Mouse (Mus musculus) hindbrain, embryonic 12.5 days (tissue): Measurements from ENCODE around the gene Bco2. TPM values are rescaled to one million over a fixed set of nuclear protein-coding genes. Genes with fewer than 3 reads are reported as not detected.

Experiments
- ATAC-seq: fragments of 200-750 bp; cut with Nextera tagmentation; 2 replicates; pipeline ENCODE4 v1.8.0; 2017; ENCODE audit warnings: moderate TSS enrichment; ENCODE audit not compliant: low FRiP score
- H3K27ac ChIP-seq: fragments of 300-500 bp; sonication (generic); 2 replicates; pipeline ENCODE4 v1.5.1; 2016; ENCODE audit warnings: mild to moderate bottlenecking
- H3K27me3 ChIP-seq: fragments of 300-500 bp; sonication (generic); 2 replicates; pipeline ENCODE4 v1.6.1; 2016; ENCODE audit warnings: mild to moderate bottlenecking
- H3K36me3 ChIP-seq: fragments of 300-500 bp; sonication (generic); 2 replicates; pipeline ENCODE4 v1.6.1; 2016; ENCODE audit warnings: mild to moderate bottlenecking
- H3K4me1 ChIP-seq: fragments of 300-500 bp; sonication (generic); 2 replicates; pipeline ENCODE4 v1.6.1; 2016
- H3K4me2 ChIP-seq: fragments of 300-500 bp; sonication (generic); replicated peaks from 2 replicates; pipeline ENCODE4 v1.6.1; 2016; ENCODE audit warnings: mild to moderate bottlenecking
- H3K4me3 ChIP-seq: fragments of 300-500 bp; sonication (generic); 2 replicates; pipeline ENCODE4 v1.5.1; 2016; ENCODE audit warnings: mild to moderate bottlenecking
- H3K9ac ChIP-seq: fragments of 300-500 bp; sonication (generic); 2 replicates; pipeline ENCODE4 v1.6.1; 2016; ENCODE audit warnings: mild to moderate bottlenecking, moderate library complexity
- H3K9me3 ChIP-seq: fragments of 300-500 bp; sonication (generic); replicated peaks from 2 replicates; pipeline ENCODE4 v1.6.1; 2016; ENCODE audit warnings: mild to moderate bottlenecking
- WGBS: fragments of 180-500 bp; shearing (Covaris S2); methylation state at CpG from one replicate; pipeline ENCODE4 v1.1.7; 2016; 5-methylcytosine and 5-hydroxymethylcytosine counted together
- polyA plus RNA-seq: library from polyadenylated mRNA; unstranded; fragments of >200 nt; fragmentation: Nextera tagmentation; extraction: Ambion mirVana; gene quantifications from 2 replicates; pipeline ENCODE4 v1.2.1, GENCODE M21; 2016

Gene Bco2
- polyA plus RNA-seq, 1 experiment from 2014 or later = 0.28 TPM

DNA sequence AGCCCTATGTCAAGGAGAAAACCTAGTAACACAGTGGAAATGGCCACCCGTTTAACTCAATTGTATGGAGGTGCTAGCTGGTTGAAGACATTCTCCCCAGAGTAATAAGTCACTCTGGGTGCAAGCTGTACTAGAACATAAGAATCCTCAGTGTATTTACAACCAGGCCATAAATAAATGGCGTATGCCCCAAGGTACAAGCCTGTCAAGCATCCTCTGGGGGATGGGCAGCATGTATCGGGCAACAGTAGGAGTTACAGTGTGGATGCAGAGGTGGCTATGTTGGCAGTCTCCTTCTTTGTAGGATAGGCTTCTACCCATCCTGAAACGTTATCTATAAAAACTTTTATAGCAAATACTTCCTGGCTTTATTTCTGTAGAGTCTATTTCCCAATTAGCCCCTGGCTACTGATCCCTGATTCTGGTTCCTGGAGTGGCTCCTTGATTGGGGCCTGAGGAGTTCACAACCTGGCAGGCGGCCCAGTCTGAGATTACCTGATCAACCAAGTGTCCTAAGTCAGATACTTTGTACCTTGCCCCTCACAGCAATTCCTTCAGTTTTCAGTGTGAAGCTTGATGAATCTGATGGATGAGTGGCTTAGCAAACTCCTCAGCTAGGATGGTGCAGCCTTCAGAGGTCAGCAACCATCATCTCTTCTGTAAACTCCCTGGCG is 30.3 kb upstream of the Bco2 start:
- WGBS = 89% methylated on average over 6 of the region's 6 CpGs

DNA sequence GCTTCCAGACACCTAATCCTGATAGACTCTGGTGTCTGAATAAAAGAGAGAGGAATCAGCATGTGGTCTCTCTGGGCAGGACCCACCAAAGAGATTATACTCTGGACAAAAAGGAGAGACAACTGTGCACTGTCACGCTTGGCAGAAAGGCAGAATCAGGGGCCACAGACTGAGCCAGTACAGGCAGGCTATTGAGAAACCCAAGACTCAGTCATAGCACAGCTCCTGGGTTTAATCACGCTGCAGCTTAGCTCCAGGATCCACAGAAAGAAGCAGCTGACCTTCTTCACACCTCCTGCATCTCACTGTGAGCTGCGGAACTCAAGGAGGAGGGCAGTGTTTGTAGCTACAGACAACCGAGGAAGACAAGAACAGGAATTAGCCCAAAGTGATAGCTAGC is 25.4 kb upstream of the Bco2 start:
- Histone ChIP-seq H3K27me3 (no peaks in the 10 kb centered on the region), H3K4me2 (no peak overlapping the region), H3K9me3 (no peaks in the 10 kb centered on the region), H3K27ac (no peak overlapping the region), H3K9ac (no peak overlapping the region), H3K4me1 (no peaks in the 10 kb centered on the region), H3K4me3 (no peak overlapping the region), H3K36me3 (no peaks in the 10 kb centered on the region)
- no peak for ATAC-seq
- WGBS = 42% methylated on average over 4 of the region's 4 CpGs

More for the DNA sequence above, 30.3 kb upstream of the Bco2 start:
- Histone ChIP-seq H3K36me3 (no peaks in the 10 kb centered on the region), H3K9me3 (no peaks in the 10 kb centered on the region), H3K4me2 (no peak overlapping the region), H3K4me1 (no peaks in the 10 kb centered on the region), H3K27me3 (no peaks in the 10 kb centered on the region), H3K4me3 (no peak overlapping the region), H3K9ac (no peak overlapping the region), H3K27ac (no peak overlapping the region)
- no peak for ATAC-seq

DNA sequence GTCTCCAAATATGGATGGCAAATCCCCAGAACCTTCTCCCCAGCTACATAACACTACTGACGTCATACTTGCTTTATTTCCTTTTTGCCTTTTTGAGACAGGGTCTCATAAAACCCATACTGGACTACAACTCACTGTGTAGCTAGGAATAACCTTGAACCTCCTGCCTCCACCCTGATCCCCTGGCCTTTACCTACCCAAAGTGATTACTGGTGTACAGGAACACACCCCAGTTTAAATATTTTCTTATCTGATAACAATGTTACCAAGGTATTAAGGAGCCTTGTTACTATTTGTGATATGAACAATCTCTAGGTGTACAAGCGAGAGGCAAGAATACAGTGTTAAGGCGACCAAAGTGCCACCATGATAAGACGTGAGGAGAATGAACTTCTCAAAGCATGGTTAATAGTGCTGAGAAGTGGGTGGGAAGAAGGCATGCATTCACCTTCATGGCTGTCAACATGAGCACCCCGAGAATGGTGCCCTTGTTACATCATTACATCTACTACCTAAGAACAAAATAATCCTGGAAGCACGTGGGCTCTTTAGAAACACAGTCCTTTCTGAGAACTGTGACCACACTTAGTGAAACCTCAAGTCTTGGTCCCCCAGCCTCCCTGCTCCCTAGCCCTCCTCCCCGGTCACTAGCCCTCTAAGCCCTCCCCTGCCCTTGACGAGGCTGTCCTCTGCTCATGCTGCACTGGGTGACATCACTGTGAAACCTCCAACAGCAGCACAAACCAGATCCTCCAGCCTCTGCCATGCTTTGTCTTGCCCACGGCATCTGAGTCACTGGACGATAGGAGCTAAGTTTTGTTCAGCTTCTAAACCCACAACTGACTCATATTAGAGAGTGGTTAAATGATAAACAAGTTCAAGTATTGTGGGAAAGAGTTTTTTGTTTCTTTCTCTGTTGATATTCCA is 14.9 kb upstream of the Bco2 start:
- no peaks in the 10 kb centered on the region for H3K4me1 ChIP-seq
- no peak overlapping the region for H3K4me3 ChIP-seq
- no peak overlapping the region for H3K9ac ChIP-seq
- ATAC-seq = no peak
- no peaks in the 10 kb centered on the region for H3K27me3 ChIP-seq
- H3K36me3 ChIP-seq = no peaks in the 10 kb centered on the region
- WGBS = 80% methylated on average over 10 of the region's 10 CpGs
- no peak overlapping the region for H3K4me2 ChIP-seq
- H3K27ac ChIP-seq = no peak overlapping the region
- no peaks in the 10 kb centered on the region for H3K9me3 ChIP-seq

DNA sequence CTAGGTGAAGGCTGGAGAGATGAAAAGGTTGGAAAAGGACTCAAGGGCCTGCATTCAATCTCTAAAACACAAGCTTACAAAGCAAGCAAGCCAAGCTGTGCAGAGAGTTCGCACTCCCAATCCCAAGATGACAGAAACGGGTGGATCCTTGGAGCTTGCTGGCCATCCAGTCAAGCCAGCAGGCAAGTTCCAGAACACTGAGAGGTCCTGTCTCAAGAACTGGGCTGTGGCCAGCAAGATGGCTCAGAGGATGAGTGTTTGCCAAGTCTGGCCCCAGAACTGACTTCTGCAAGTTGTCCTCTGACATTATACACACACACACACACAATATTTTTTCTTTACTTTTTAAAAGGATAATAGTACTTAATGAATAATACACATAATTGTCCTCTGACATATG is 12.9 kb upstream of the Bco2 start:
- Histone ChIP-seq H3K4me3 (no peak overlapping the region), H3K4me2 (no peak overlapping the region), H3K27me3 (no peaks in the 10 kb centered on the region), H3K36me3 (no peaks in the 10 kb centered on the region), H3K9me3 (no peaks in the 10 kb centered on the region), H3K4me1 (no peaks in the 10 kb centered on the region), H3K27ac (no peak overlapping the region), H3K9ac (no peak overlapping the region)
- no peak for ATAC-seq
- 83% methylated on average over 2 of the region's 2 CpGs for WGBS

DNA sequence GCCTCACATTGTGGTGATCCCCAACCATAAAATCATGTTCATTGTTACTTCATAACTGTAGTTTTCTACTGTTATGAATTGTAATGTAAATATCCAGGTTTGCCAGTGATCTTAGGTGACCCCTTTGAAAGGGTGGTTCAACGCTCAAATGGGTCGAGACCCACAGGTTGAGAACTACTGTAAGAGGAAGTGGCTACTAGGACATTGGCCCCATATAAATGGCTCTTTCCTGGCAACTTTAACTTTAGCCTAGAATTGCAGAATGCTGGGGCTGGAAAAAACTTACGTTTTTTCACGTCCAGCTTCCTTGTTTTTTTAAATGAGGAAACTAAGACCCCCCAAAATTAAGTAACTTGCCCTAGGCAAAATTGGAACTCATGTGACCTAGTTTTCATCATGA is 12.4 kb upstream of the Bco2 start:
- H3K9ac ChIP-seq = no peak overlapping the region
- H3K27me3 ChIP-seq = no peaks in the 10 kb centered on the region
- H3K4me3 ChIP-seq = no peak overlapping the region
- no peaks in the 10 kb centered on the region for H3K36me3 ChIP-seq
- H3K27ac ChIP-seq = no peak overlapping the region
- 95% methylated on average over 4 of the region's 4 CpGs for WGBS
- no peak for ATAC-seq
- H3K4me1 ChIP-seq = no peaks in the 10 kb centered on the region
- H3K4me2 ChIP-seq = no peak overlapping the region
- no peaks in the 10 kb centered on the region for H3K9me3 ChIP-seq

DNA sequence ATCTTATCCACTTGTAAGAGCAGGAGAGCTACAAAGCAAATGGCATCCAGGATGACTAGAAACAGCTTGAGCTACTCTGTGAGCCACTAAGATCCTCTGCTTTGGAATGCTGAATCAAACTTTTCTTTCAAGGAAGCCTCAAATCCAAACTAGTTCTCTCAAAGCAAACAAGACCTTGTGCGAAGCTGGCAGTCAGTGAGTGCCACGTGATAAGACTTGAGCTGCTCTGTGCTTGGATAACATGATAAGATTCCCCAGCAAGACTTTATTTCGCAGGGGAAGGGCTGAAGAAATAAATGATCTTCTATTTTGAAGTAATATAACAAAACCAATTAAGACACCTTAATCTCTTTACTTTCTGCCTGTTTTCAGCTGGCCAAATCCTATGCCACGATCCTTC is 11.0 kb upstream of the Bco2 start:
- 85% methylated on average over 4 of the region's 4 CpGs for WGBS
- no peak overlapping the region for H3K4me2 ChIP-seq

DNA sequence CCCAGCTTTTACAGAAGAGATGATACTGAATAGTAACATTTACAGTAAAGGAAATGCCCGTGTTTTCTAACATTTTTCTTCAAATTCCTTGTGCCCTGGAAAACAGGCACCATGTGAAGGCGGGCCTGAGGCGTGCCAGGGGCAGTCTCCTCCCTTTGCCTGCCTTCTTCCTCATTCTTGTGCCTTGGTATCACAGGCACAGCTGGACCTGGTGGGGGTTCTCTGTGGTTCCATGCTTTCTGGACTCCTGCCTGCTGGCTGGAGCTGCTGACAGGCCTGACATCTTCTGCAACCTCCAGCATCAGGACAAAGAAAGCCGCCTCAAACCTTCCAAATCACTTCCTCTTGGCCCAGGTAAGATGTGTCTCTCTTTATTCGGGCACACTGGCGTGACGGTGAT is 10.2 kb upstream of the Bco2 start:
- peaks cover 4% of the 10 kb centered on the region; the same call in 1 of the 2 replicates for H3K9me3 ChIP-seq
- 77% methylated on average over 7 of the region's 7 CpGs for WGBS
- no peak overlapping the region for H3K4me3 ChIP-seq
- H3K9ac ChIP-seq = no peak overlapping the region
- no peaks in the 10 kb centered on the region for H3K4me1 ChIP-seq
- H3K27me3 ChIP-seq = no peaks in the 10 kb centered on the region
- no peak for ATAC-seq
- no peak overlapping the region for H3K27ac ChIP-seq
- H3K4me2 ChIP-seq = no peak overlapping the region
- H3K36me3 ChIP-seq = no peaks in the 10 kb centered on the region

More for the DNA sequence above, 11.0 kb upstream of the Bco2 start:
- peaks cover 4% of the 10 kb centered on the region; the same call in 1 of the 2 replicates for H3K9me3 ChIP-seq
- H3K27ac ChIP-seq = no peak overlapping the region
- H3K4me1 ChIP-seq = no peaks in the 10 kb centered on the region
- no peaks in the 10 kb centered on the region for H3K36me3 ChIP-seq
- H3K9ac ChIP-seq = no peak overlapping the region
- H3K4me3 ChIP-seq = no peak overlapping the region
- no peak for ATAC-seq
- H3K27me3 ChIP-seq = no peaks in the 10 kb centered on the region

DNA sequence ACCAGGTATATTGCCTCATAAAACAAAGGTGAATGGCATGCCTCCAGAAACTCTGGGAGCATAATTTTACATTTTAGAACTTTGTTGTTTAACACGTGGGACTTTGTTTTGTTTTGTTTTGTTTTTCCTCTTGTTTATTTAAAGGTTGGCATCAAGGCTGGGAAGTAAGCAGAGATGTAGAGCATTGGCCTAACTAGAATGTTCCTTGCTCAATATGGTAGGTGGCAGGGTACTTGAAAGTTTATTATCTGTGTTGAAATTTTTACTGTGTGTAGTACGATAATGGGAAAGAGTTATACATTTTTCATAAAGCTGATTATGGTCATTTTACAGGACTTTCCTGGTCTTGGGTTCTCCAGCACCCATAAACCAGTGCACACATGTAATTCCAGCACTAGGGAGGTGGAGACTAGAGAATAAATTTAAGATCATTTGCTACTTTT is 7.0 kb upstream of the Bco2 start:
- Histone ChIP-seq H3K4me1 (no peaks in the 10 kb centered on the region), H3K9ac (no peak overlapping the region), H3K27me3 (no peaks in the 10 kb centered on the region), H3K4me3 (no peak overlapping the region), H3K9me3 (peaks cover 4% of the 10 kb centered on the region; the same call in 1 of the 2 replicates), H3K4me2 (no peak overlapping the region), H3K27ac (no peak overlapping the region), H3K36me3 (no peaks in the 10 kb centered on the region)
- no peak for ATAC-seq
- 84% methylated on average over 2 of the region's 2 CpGs for WGBS

DNA sequence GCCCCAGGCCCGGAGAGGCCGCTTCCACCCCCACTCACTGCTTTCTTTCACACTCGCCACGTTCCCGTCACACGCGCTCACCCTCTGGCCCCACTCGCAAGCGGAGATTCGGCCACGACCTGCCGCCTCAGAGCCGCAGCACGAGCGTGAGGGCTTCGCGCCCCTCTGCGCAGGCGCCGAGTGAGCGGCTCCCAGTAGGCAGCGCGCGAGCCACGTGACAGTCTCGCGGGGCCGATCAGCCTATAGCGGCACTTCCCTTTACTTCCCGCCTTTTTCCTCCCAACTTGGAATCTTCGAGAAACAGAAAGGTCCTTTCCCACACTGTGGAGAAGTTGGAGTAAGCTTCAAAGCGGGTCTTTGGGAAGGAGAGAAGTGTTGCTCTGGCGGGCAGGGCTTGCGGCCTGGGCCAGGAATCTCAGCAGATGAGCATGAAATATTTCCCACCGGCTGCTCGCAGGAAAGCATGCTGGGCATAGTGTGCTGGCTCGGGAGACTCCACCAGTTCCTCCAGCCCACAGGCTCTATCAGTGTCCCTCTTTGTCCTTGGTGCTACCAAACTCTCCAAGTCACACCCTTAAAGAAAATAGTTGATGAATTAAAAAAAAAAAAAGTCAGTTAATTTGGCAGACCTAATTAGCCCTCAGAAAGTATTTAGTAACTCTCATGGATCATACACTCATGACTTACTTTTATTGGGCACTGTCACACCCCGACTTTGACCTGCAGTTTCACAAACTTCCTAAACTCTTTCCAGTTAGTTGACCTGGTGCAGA is 6.3 kb upstream of the Bco2 start, which contains the start of gene Tex12:
Gene Tex12, minus strand, starts transcription at position 181 of the 773 bp plus-strand sequence.
- no peak for ATAC-seq
- no peaks in the 10 kb centered on the region for H3K4me1 ChIP-seq

DNA sequence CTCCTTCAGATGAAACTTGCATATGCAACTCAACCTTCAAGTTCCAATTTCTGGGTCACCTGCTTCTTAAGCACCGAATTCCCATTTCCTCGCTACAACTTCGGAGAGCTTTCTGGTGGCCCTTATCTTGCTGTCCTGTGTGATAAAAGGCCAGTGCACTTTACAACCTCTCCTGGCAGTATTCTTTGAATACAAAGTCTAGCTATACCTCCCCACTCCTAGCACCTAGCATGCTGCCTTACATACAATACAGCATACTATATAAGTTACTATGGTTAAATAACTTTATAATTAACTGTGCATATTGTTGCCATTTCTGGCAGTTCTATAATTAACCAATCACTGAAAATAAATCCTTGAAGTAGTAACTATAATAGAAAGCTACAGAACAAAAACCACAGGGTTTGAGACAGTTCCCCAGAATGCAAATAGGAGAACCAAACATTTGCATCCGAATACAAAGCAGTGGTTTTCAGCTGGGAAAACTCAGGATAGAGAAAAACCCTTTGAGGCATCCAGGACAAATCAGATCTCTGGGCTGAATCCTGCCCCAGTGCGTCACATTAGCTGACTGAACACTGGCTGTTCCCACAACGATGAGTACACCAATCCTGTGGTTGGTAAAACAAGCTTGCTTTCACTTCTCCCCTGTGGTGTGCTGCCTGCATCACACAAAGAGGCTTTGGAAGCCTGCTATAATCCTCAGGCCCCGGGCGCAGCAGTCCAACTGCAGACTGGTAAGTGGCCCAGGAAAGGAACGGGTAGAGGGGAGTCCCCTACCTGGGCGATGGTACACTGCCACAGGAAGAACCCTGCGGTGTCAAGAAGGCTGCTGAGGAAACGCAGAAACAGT is 514 bp downstream of the Bco2 start, which contains the start of gene Il18:
Gene Il18, plus strand, starts transcription at position 587 of the 853 bp plus-strand sequence.
- 22% methylated on average over 12 of the region's 12 CpGs for WGBS
- Histone ChIP-seq H3K4me1 (peaks cover 7% of the 10 kb centered on the region; the same call in 1 of the 2 replicates), H3K4me2 (peak within 1 kb of the TSS; percentile 43), H3K4me3 (peak within 1 kb of the TSS; percentile 16), H3K27ac (peak within 1 kb of the TSS; percentile 74), H3K9me3 (no peaks in the 10 kb centered on the region), H3K9ac (peak within 1 kb of the TSS; percentile 44; the same call in 1 of the 2 replicates), H3K27me3 (no peaks in the 10 kb centered on the region), H3K36me3 (no peaks in the 10 kb centered on the region)
- ATAC-seq = peak; percentile 86

More for the DNA sequence above, 6.3 kb upstream of the Bco2 start, which contains the start of gene Tex12:
- Histone ChIP-seq H3K27me3 (no peaks in the 10 kb centered on the region), H3K4me2 (no peak within 1 kb of the TSS), H3K36me3 (no peaks in the 10 kb centered on the region), H3K27ac (no peak within 1 kb of the TSS), H3K9ac (no peak within 1 kb of the TSS), H3K4me3 (no peak within 1 kb of the TSS), H3K9me3 (peaks cover 4% of the 10 kb centered on the region; the same call in 1 of the 2 replicates)
- 88% methylated on average over 38 of the region's 38 CpGs for WGBS

DNA sequence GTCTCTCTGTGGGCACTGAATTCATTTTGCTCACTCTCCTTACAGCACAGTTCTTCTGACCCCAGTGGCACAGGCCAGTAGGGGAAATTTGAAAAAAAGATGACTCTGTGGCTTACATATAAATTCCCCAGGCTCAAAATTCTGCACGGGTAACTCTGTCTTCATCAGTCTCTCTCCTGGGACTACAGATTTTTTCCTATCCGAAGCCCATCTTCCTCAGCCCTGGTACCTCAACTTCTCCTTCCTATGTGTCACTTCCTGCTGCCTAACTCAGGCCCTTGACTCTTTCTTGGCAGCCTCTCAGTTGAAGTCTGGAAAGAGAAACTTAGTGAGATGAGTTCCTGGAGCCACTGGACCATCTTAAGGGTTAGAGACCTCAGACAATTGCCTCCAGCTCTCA is 1.4 kb downstream of the Bco2 start:
- H3K27ac ChIP-seq = no peak overlapping the region
- 81% methylated on average over 2 of the region's 2 CpGs for WGBS

More for the DNA sequence above, 1.4 kb downstream of the Bco2 start:
- Histone ChIP-seq H3K4me3 (no peak overlapping the region), H3K36me3 (no peaks in the 10 kb centered on the region), H3K4me1 (peaks cover 7% of the 10 kb centered on the region; the same call in 1 of the 2 replicates), H3K27me3 (no peaks in the 10 kb centered on the region), H3K9ac (no peak overlapping the region), H3K9me3 (no peaks in the 10 kb centered on the region), H3K4me2 (no peak overlapping the region)
- ATAC-seq = no peak
